Mouse (Mus musculus) mouse embryonic stem cell (cell line): ENCODE data around the gene Prl7b1.

Experiments used
- in situ Hi-C, 2 experiments: fragments of 300-500 bp; cut with MboI; formaldehyde crosslinking; loops; 1 replicate in 1 of 2; 3 replicates in 1 of 2; pipeline ENCODE4 v1.14.3; 2019 to 2020; ENCODE audit warnings: low sequenced_read_pairs in 2 of 2, low pct_unique_long_range_greater_than_20kb in 1 of 2, mixed read lengths in 1 of 2; ENCODE audit not compliant: unreplicated experiment in 1 of 2

Prl7b1 gene

DNA sequence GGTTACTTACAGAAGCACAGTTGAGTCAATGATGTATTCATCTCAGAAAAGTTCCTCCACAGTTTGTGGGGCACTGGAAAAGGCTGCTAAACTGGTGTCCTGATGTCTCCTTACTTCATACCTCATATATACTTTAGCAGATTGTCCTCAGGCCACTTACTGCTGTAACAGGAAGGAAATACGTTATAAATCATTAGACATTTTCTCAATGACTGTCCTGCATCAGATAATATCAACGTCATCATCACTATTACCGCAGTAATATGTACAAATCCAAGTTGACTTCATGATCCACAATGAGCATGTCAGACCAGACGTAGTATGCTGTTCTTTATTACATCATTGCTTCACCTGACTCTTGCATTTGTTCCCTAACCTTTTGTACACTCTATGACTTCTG, at the start of gene Prl7b1:
TSS of gene Prl7b1 (minus strand) at position 101 of the 400 bp plus-strand sequence.
- in situ Hi-C loops = no loop called here

DNA sequence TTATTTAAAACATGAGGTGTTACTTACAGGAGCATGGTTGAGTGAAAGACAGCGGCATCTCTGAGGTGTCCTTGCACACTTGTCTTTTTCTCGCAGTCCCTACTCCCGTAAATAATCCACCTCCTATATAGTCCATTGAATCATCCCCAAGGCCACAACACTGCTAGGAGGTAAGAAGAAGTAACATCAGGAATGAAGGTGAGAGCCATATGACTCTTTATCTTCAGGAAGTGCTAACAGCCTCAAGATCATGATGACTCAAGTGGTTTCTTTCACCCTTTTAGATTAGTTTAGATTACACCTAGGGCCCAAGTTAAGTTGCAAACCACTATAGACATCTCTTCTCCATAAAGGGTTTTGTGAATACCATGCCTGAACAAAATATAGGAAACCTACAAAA, 32.0 kb upstream of the Prl7b1 start, which contains the start of gene Prl7a1:
TSS of gene Prl7a1 (minus strand) at position 101 of the 400 bp plus-strand sequence.
- in situ Hi-C loops = no loop called here

DNA sequence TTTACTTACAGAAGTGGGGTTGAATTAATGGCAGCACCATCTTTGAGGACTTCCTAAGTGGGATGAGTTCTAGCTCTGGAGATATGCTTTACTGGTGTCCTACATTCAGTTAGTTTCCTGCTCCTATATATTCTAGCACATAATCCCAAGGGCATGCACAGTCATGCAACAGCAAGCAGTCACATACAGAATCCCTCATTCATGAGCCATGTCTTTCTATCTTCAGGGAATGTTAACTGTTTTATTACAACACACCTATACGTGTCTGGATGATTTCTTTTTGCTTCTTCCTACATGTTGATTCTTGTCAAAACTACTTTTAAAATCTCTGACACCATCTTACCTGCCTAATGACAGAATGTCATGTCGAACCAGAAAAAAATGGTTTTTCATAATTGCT, 28.3 kb downstream of the Prl7b1 start, which contains the start of gene Prl8a1:
TSS of gene Prl8a1 (minus strand) at position 101 of the 400 bp plus-strand sequence.
- in situ Hi-C loops = no loop called here

DNA sequence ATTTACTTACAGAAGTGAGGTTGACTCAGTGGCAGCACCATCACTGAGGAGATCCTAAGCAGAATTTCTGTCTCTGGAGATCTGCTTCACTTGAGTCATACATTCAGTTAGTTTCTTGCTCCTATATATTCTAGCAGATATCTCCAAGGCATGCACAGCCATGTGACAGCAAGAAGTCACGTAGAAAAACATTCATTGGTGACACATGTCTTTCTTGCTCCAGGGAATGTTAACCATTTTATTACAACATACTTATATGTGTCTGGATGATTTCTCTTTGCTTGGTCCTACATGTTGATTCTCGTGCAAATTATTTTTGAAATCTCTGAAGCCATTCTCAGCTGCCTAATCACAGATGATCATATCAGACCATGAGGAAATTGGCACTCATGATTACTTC, 45.9 kb downstream of the Prl7b1 start, which contains the start of gene Prl8a9:
TSS of gene Prl8a9 (minus strand) at position 101 of the 400 bp plus-strand sequence.
- in situ Hi-C loops = no loop called here

DNA sequence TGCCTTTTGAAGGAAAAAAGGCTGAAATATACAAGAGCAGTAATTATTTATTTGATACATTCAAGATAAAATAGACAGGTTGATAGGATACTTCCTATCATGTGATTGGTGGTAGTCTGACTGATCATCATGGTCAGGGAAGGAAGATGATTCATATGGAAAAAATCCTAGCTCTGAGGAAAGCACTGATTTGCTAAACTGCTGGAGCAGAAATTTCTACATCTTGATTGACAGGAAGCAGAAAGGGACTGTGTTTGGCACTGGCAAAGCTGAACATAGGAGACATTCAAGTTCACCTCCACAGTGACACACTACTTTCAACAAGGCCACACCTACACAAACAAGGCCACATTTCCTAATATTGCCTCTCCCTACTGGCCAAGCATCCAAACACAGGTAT, 57.0 kb downstream of the Prl7b1 start:
- in situ Hi-C loops = no loop called here
